Mouse (Mus musculus): ENCODE data around the gene Hdac1. TPM values are rescaled to one million over a fixed set of nuclear protein-coding genes. Genes with fewer than 3 reads are reported as not detected.
"Not testable (repeated sequence)": the region's sequence is repeated elsewhere in the genome, so short reads cannot be mapped to it uniquely, and the experiment has no call there.

Hdac1 gene
- polyA plus RNA-seq, 1 experiment from 2014 or later, result 265 TPM

- Histone ChIP-seq H3K9ac (ENCODE audit: low read depth, low read length) (peak overlapping the region; percentile 55), H3K4me1 (ENCODE audit: control insufficient read depth, insufficient read depth, low read length) (peaks cover 6% of the 10 kb centered on the region; the same call in 1 of the 2 replicates), H3K4me2 (replicated peaks; ENCODE audit: low read depth, low read length) (peak overlapping the region; percentile 77), H3K27me3 (ENCODE audit: control insufficient read depth, insufficient read depth, low read length) (no peaks in the 10 kb centered on the region), H3K27ac (ENCODE audit: low read depth, low read length) (no peak overlapping the region; the same call in 1 of the 2 replicates), H3K36me3 (ENCODE audit: control insufficient read depth, insufficient read depth, low read length) (no peaks in the 10 kb centered on the region), H3K9me3 (ENCODE audit: control insufficient read depth, low read length) (no peaks in the 10 kb centered on the region), H3K4me3 (ENCODE audit: low read length) (peak overlapping the region; percentile 48)
- ATAC-seq (ENCODE audit: low FRiP score, low TSS enrichment), result peak; percentile 58
- 2% methylated on average over 16 of the region's 16 CpGs for WGBS
Measured at GRCm38 (mm10) chr4:129555421-129555861, 12.9 kb upstream of the Hdac1 start.

- not testable (repeated sequence) for ATAC-seq (ENCODE audit: low FRiP score, low TSS enrichment); H3K9me3 ChIP-seq (ENCODE audit: control insufficient read depth, low read length); H3K9ac ChIP-seq (ENCODE audit: low read depth, low read length); H3K27me3 ChIP-seq (ENCODE audit: control insufficient read depth, insufficient read depth, low read length); H3K4me1 ChIP-seq (ENCODE audit: control insufficient read depth, insufficient read depth, low read length); H3K36me3 ChIP-seq (ENCODE audit: control insufficient read depth, insufficient read depth, low read length); H3K27ac ChIP-seq (ENCODE audit: low read depth, low read length); H3K4me2 ChIP-seq (replicated peaks; ENCODE audit: low read depth, low read length); H3K4me3 ChIP-seq (ENCODE audit: low read length)
- 90% methylated on average over 6 of the region's 6 CpGs for WGBS
Measured at GRCm38 (mm10) chr4:129554512-129554911, 12.0 kb upstream of the Hdac1 start.

GRCm38 (mm10) chr4:129550295-129550694, 7.8 kb upstream of the Hdac1 start:
- Histone ChIP-seq H3K4me1 (ENCODE audit: control insufficient read depth, insufficient read depth, low read length) (peaks cover 4% of the 10 kb centered on the region; the same call in 1 of the 2 replicates), H3K9me3 (ENCODE audit: control insufficient read depth, low read length) (no peaks in the 10 kb centered on the region), H3K27ac (ENCODE audit: low read depth, low read length) (no peak overlapping the region), H3K9ac (ENCODE audit: low read depth, low read length) (no peak overlapping the region), H3K4me2 (replicated peaks; ENCODE audit: low read depth, low read length) (no peak overlapping the region), H3K36me3 (ENCODE audit: control insufficient read depth, insufficient read depth, low read length) (no peaks in the 10 kb centered on the region), H3K27me3 (ENCODE audit: control insufficient read depth, insufficient read depth, low read length) (no peaks in the 10 kb centered on the region), H3K4me3 (ENCODE audit: low read length) (no peak overlapping the region)
- no peak for ATAC-seq (ENCODE audit: low FRiP score, low TSS enrichment)
- WGBS, result 40% methylated on average over 1 of the region's 1 CpGs

- no peak overlapping the region for H3K4me2 ChIP-seq (replicated peaks; ENCODE audit: low read depth, low read length)
- no peak overlapping the region for H3K9ac ChIP-seq (ENCODE audit: low read depth, low read length)
- no peak for ATAC-seq (ENCODE audit: low FRiP score, low TSS enrichment)
- H3K4me1 ChIP-seq (ENCODE audit: control insufficient read depth, insufficient read depth, low read length), result peaks cover 4% of the 10 kb centered on the region; the same call in 1 of the 2 replicates
- no peak overlapping the region for H3K27ac ChIP-seq (ENCODE audit: low read depth, low read length)
- H3K9me3 ChIP-seq (ENCODE audit: control insufficient read depth, low read length), result no peaks in the 10 kb centered on the region
- 97% methylated on average over 2 of the region's 2 CpGs for WGBS
- no peaks in the 10 kb centered on the region for H3K36me3 ChIP-seq (ENCODE audit: control insufficient read depth, insufficient read depth, low read length)
- no peaks in the 10 kb centered on the region for H3K27me3 ChIP-seq (ENCODE audit: control insufficient read depth, insufficient read depth, low read length)
- H3K4me3 ChIP-seq (ENCODE audit: low read length), result no peak overlapping the region
Measured at GRCm38 (mm10) chr4:129549306-129549705, 6.8 kb upstream of the Hdac1 start.

- not testable (repeated sequence) for H3K9me3 ChIP-seq (ENCODE audit: control insufficient read depth, low read length); H3K27ac ChIP-seq (ENCODE audit: low read depth, low read length); H3K4me1 ChIP-seq (ENCODE audit: control insufficient read depth, insufficient read depth, low read length); H3K9ac ChIP-seq (ENCODE audit: low read depth, low read length); ATAC-seq (ENCODE audit: low FRiP score, low TSS enrichment); H3K27me3 ChIP-seq (ENCODE audit: control insufficient read depth, insufficient read depth, low read length); H3K4me3 ChIP-seq (ENCODE audit: low read length); H3K36me3 ChIP-seq (ENCODE audit: control insufficient read depth, insufficient read depth, low read length); H3K4me2 ChIP-seq (replicated peaks; ENCODE audit: low read depth, low read length)
- WGBS, result 81% methylated on average over 4 of the region's 4 CpGs
Measured at GRCm38 (mm10) chr4:129547631-129548030, 5.1 kb upstream of the Hdac1 start.

GRCm38 (mm10) chr4:129544106-129544505, 1.6 kb upstream of the Hdac1 start:
- Histone ChIP-seq H3K9ac (ENCODE audit: low read depth, low read length) (no peak overlapping the region), H3K4me1 (ENCODE audit: control insufficient read depth, insufficient read depth, low read length) (peaks cover 18% of the 10 kb centered on the region), H3K4me2 (replicated peaks; ENCODE audit: low read depth, low read length) (no peak overlapping the region), H3K9me3 (ENCODE audit: control insufficient read depth, low read length) (no peaks in the 10 kb centered on the region), H3K27me3 (ENCODE audit: control insufficient read depth, insufficient read depth, low read length) (no peaks in the 10 kb centered on the region), H3K4me3 (ENCODE audit: low read length) (no peak overlapping the region), H3K36me3 (ENCODE audit: control insufficient read depth, insufficient read depth, low read length) (peaks cover 8% of the 10 kb centered on the region), H3K27ac (ENCODE audit: low read depth, low read length) (no peak overlapping the region)
- ATAC-seq (ENCODE audit: low FRiP score, low TSS enrichment), result no peak
- WGBS, result 88% methylated on average over 4 of the region's 4 CpGs

- Histone ChIP-seq H3K27me3 (ENCODE audit: control insufficient read depth, insufficient read depth, low read length) (no peaks in the 10 kb centered on the region), H3K4me1 (ENCODE audit: control insufficient read depth, insufficient read depth, low read length) (peaks cover 18% of the 10 kb centered on the region), H3K27ac (ENCODE audit: low read depth, low read length) (peak overlapping the region; percentile 80), H3K9ac (ENCODE audit: low read depth, low read length) (peak overlapping the region; percentile 88), H3K4me3 (ENCODE audit: low read length) (peak overlapping the region; percentile 89), H3K36me3 (ENCODE audit: control insufficient read depth, insufficient read depth, low read length) (peaks cover 21% of the 10 kb centered on the region), H3K4me2 (replicated peaks; ENCODE audit: low read depth, low read length) (peak overlapping the region; percentile 78), H3K9me3 (ENCODE audit: control insufficient read depth, low read length) (no peaks in the 10 kb centered on the region)
- peak; percentile 5; the same call in 1 of the 2 replicates for ATAC-seq (ENCODE audit: low FRiP score, low TSS enrichment)
- WGBS, result 1% methylated on average over 30 of the region's 30 CpGs
Measured at GRCm38 (mm10) chr4:129541868-129542591, 483 bp downstream of the Hdac1 start.

GRCm38 (mm10) chr4:129540012-129540411, 2.5 kb downstream of the Hdac1 start:
- Histone ChIP-seq H3K27me3 (ENCODE audit: control insufficient read depth, insufficient read depth, low read length) (no peaks in the 10 kb centered on the region), H3K36me3 (ENCODE audit: control insufficient read depth, insufficient read depth, low read length) (peaks cover 34% of the 10 kb centered on the region), H3K4me2 (replicated peaks; ENCODE audit: low read depth, low read length) (no peak overlapping the region), H3K4me3 (ENCODE audit: low read length) (no peak overlapping the region), H3K9ac (ENCODE audit: low read depth, low read length) (no peak overlapping the region), H3K4me1 (ENCODE audit: control insufficient read depth, insufficient read depth, low read length) (peaks cover 18% of the 10 kb centered on the region), H3K27ac (ENCODE audit: low read depth, low read length) (no peak overlapping the region), H3K9me3 (ENCODE audit: control insufficient read depth, low read length) (no peaks in the 10 kb centered on the region)
- ATAC-seq (ENCODE audit: low FRiP score, low TSS enrichment), result no peak
- 88% methylated on average over 6 of the region's 6 CpGs for WGBS

GRCm38 (mm10) chr4:129528901-129529300, 13.6 kb downstream of the Hdac1 start:
- H3K36me3 ChIP-seq (ENCODE audit: control insufficient read depth, insufficient read depth, low read length), result peaks cover 82% of the 10 kb centered on the region
- H3K9ac ChIP-seq (ENCODE audit: low read depth, low read length); ATAC-seq (ENCODE audit: low FRiP score, low TSS enrichment); H3K27me3 ChIP-seq (ENCODE audit: control insufficient read depth, insufficient read depth, low read length); H3K27ac ChIP-seq (ENCODE audit: low read depth, low read length); H3K4me1 ChIP-seq (ENCODE audit: control insufficient read depth, insufficient read depth, low read length); H3K4me2 ChIP-seq (replicated peaks; ENCODE audit: low read depth, low read length); H3K4me3 ChIP-seq (ENCODE audit: low read length); H3K9me3 ChIP-seq (ENCODE audit: control insufficient read depth, low read length): not testable (repeated sequence)
- WGBS, result 97% methylated on average over 5 of the region's 6 CpGs
